Mouse (Mus musculus): ENCODE data around the gene Mboat2.

DNA sequence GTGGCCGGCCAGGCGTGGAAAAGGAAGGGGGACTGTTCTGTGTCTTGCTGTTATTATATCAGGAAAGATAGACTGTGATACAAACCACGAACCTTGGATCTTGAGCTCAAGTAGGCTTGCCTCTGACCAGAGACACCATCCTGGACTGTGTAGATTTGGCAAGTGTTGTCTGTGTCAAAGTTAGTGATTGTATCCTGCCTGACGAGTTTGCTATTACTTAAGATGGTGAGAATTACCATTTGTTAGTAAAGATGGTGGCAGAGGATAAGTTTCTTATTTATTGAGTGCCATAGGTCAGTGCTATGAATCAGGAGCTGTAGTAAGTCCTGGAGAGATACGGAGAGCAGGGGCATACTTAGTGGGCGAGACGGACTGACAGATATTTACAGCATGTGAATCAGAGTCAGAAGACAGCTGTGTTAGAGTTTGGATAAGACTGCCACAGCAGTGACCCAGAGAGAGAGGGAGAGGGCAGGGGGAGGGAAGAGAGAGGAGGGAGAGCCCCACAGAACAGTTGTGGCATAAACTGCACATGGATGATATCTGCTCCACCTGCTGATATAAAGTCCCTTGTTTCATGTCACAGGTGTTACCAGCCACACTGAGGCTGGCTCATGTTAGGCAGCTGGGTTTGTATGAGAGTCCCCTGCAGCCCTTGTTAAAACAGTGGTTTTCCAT is 12.9 kb downstream of the Mboat2 start:
- TF ChIP-seq CTCF (conservative IDR thresholded peaks at IDR 0.05; ENCODE audit: insufficient read depth, insufficient read length, low read depth, low read length) = no peak
- no peak for TF ChIP-seq POLR2A (IDR thresholded peaks at IDR 0.05; ENCODE audit: low read depth, low read length)

All from kidney, adult 2 months (tissue).